In genomic region chr6:43478810-43479209, GRCm38 (mm10) we compare ENCODE assay signal across 20 mouse cellular contexts.
A peak's percentile ranks its signal among the peaks of the same experiment; 100 is the strongest.
DNase-seq lines count a peak whose midpoint lies in the region; ATAC-seq lines count a peak whose summit lies in the region.
"Had no signal": no experiment of that assay in that cellular context is flagged by ENCODE, and none has a peak within 500 bp of the region (broad histone marks: within the 10 kb centered on the region; RNA-seq: fewer than 3 reads in every experiment).

No protein-coding gene starts in this region.

- DNase-seq in forebrain, embryonic 14.5 days (ENCODE audit: low spot score), result peak; percentile 1
- peak; percentile 56 for DNase-seq in Muller cell, postnatal 12 days (ENCODE audit: inconsistent ontology term)
- DNase-seq in cerebellum, adult 11-12 months, result peak; percentile 33
- peak; percentile 16 to 18 for DNase-seq in cerebellum, postnatal 14 days
- no peak for DNase-seq in thymus, postnatal 4 days
- DNase-seq: adrenal gland, adult 2 months; B cell, adult 2 months; gastrocnemius, postnatal 25 days; heart, adult 2 months; kidney, postnatal 4 days; lung, adult 2 months; thymus, postnatal 25 days had no signal

- H3K27me3 ChIP-seq in forebrain, embryonic 14.5 days (replicated peaks; ENCODE audit: control insufficient read depth, insufficient read depth, low read length), result no peaks in the 10 kb centered on the region
- H3K27me3 ChIP-seq in forebrain, embryonic 16.5 days (replicated peaks; ENCODE audit: control insufficient read depth, insufficient read depth, low read length), result no peaks in the 10 kb centered on the region
- no peaks in the 10 kb centered on the region for H3K27me3 ChIP-seq in intestine, embryonic 15.5 days (replicated peaks)
- H3K27me3 ChIP-seq: forebrain, embryonic 12.5 days; limb, embryonic 12.5 days; liver, embryonic 12.5 days had no signal

- 51% methylated on average over 7 of the region's 7 CpGs for WGBS in forebrain, embryonic 14.5 days
- 46% methylated on average over 7 of the region's 7 CpGs for WGBS in forebrain, embryonic 16.5 days
- WGBS in intestine, embryonic 15.5 days, result 74% methylated on average over 7 of the region's 7 CpGs

- no peak overlapping the region for H3K4me2 ChIP-seq in forebrain, embryonic 14.5 days (ENCODE audit: low read length)
- no peak overlapping the region for H3K4me2 ChIP-seq in forebrain, embryonic 16.5 days (ENCODE audit: low read length)
- H3K4me2 ChIP-seq in intestine, embryonic 15.5 days (replicated peaks), result no peak overlapping the region
- H3K4me2 ChIP-seq: forebrain, embryonic 12.5 days; limb, embryonic 12.5 days; liver, embryonic 12.5 days had no signal

- no peak overlapping the region for H3K27ac ChIP-seq in forebrain, embryonic 14.5 days (ENCODE audit: low read depth, low read length)
- H3K27ac ChIP-seq in forebrain, embryonic 16.5 days (ENCODE audit: low read length), result no peak overlapping the region
- no peak overlapping the region for H3K27ac ChIP-seq in intestine, embryonic 15.5 days
- H3K27ac ChIP-seq: forebrain, embryonic 12.5 days; heart, adult 2 months; limb, embryonic 12.5 days; liver, embryonic 12.5 days had no signal

- no peak overlapping the region for H3K9ac ChIP-seq in forebrain, embryonic 14.5 days (ENCODE audit: low read length)
- no peak overlapping the region for H3K9ac ChIP-seq in forebrain, embryonic 16.5 days (replicated peaks; ENCODE audit: low read depth, low read length)
- H3K9ac ChIP-seq in intestine, embryonic 15.5 days, result no peak overlapping the region
- H3K9ac ChIP-seq: forebrain, embryonic 12.5 days; limb, embryonic 12.5 days; liver, embryonic 12.5 days had no signal

- no peak overlapping the region for H3K4me3 ChIP-seq in forebrain, embryonic 14.5 days (ENCODE audit: low read depth, low read length)
- no peak overlapping the region for H3K4me3 ChIP-seq in forebrain, embryonic 16.5 days (replicated peaks; ENCODE audit: low read length)
- H3K4me3 ChIP-seq in intestine, embryonic 15.5 days (replicated peaks), result no peak overlapping the region
- H3K4me3 ChIP-seq: forebrain, embryonic 12.5 days; heart, adult 2 months; limb, embryonic 12.5 days; liver, embryonic 12.5 days had no signal

- no peaks in the 10 kb centered on the region for H3K4me1 ChIP-seq in forebrain, embryonic 14.5 days (ENCODE audit: control insufficient read depth, insufficient read depth, low read length)
- H3K4me1 ChIP-seq in forebrain, embryonic 16.5 days (replicated peaks; ENCODE audit: control insufficient read depth, insufficient read depth, low read length), result no peaks in the 10 kb centered on the region
- H3K4me1 ChIP-seq in intestine, embryonic 15.5 days (replicated peaks), result no peaks in the 10 kb centered on the region
- H3K4me1 ChIP-seq: forebrain, embryonic 12.5 days; limb, embryonic 12.5 days; liver, embryonic 12.5 days had no signal

- no peaks in the 10 kb centered on the region for H3K36me3 ChIP-seq in forebrain, embryonic 14.5 days (ENCODE audit: control insufficient read depth, insufficient read depth, low read length)
- no peaks in the 10 kb centered on the region for H3K36me3 ChIP-seq in forebrain, embryonic 16.5 days (ENCODE audit: control insufficient read depth, insufficient read depth)
- no peaks in the 10 kb centered on the region for H3K36me3 ChIP-seq in intestine, embryonic 15.5 days
- H3K36me3 ChIP-seq: forebrain, embryonic 12.5 days; limb, embryonic 12.5 days; liver, embryonic 12.5 days had no signal

- ATAC-seq in forebrain, embryonic 14.5 days, result no peak
- no peak for ATAC-seq in forebrain, embryonic 16.5 days
- ATAC-seq in erythroblast, adult 5-6 weeks (replicated peaks; ENCODE audit: low FRiP score, poor library complexity, severe bottlenecking), result no peak
- no peak for ATAC-seq in intestine, embryonic 15.5 days
- ATAC-seq: intestine, embryonic 16.5 days; liver, embryonic 12.5 days; midbrain, embryonic 16.5 days had no signal

- no peaks in the 10 kb centered on the region for H3K9me3 ChIP-seq in forebrain, embryonic 14.5 days (replicated peaks; ENCODE audit: control insufficient read depth, low read length)
- no peaks in the 10 kb centered on the region for H3K9me3 ChIP-seq in forebrain, embryonic 16.5 days (ENCODE audit: control insufficient read depth, low read length)
- H3K9me3 ChIP-seq in intestine, embryonic 15.5 days, result no peaks in the 10 kb centered on the region
- H3K9me3 ChIP-seq: forebrain, embryonic 12.5 days; limb, embryonic 12.5 days; liver, embryonic 12.5 days had no signal
